Mouse (Mus musculus) heart, embryonic 15.5 days (tissue): ENCODE measurements around the gene Uimc1. TPM values are rescaled to one million over a fixed set of nuclear protein-coding genes. Genes with fewer than 3 reads are reported as not detected.

ENCODE experiments used
- ATAC-seq: fragments of 200-750 bp; cut with Nextera tagmentation; replicated peaks from 2 replicates; pipeline ENCODE4 v1.8.0; 2017; ENCODE audit warnings: low read depth, moderate TSS enrichment; ENCODE audit not compliant: insufficient number of reproducible peaks, insufficient read depth, low FRiP score
- H3K27ac ChIP-seq: fragments of 300-500 bp; sonication (generic); 2 replicates; pipeline ENCODE4 v1.5.1; 2015; ENCODE audit warnings: mild to moderate bottlenecking, inconsistent platforms
- H3K27me3 ChIP-seq: fragments of 300-500 bp; sonication (generic); 2 replicates; pipeline ENCODE4 v1.6.1; 2015; ENCODE audit warnings: inconsistent platforms
- H3K36me3 ChIP-seq: fragments of 300-500 bp; sonication (generic); 2 replicates; pipeline ENCODE4 v1.6.1; 2015; ENCODE audit warnings: mild to moderate bottlenecking, inconsistent platforms
- H3K4me1 ChIP-seq: fragments of 300-500 bp; sonication (generic); replicated peaks from 2 replicates; pipeline ENCODE4 v1.6.1; 2015; ENCODE audit warnings: inconsistent platforms
- H3K4me2 ChIP-seq: fragments of 300-500 bp; sonication (generic); 2 replicates; pipeline ENCODE4 v1.6.1; 2015; ENCODE audit warnings: inconsistent platforms, mild to moderate bottlenecking, moderate library complexity
- H3K4me3 ChIP-seq: fragments of 300-500 bp; sonication (generic); 2 replicates; pipeline ENCODE4 v1.5.1; 2015; ENCODE audit warnings: mild to moderate bottlenecking, inconsistent platforms
- H3K9ac ChIP-seq: fragments of 300-500 bp; sonication (generic); 2 replicates; pipeline ENCODE4 v1.6.1; 2015; ENCODE audit warnings: mild to moderate bottlenecking, inconsistent platforms
- H3K9me3 ChIP-seq: fragments of 300-500 bp; sonication (generic); replicated peaks from 2 replicates; pipeline ENCODE4 v1.6.1; 2016; ENCODE audit warnings: inconsistent platforms
- WGBS: fragments of 180-500 bp; shearing (Covaris S2); methylation state at CpG from one replicate; pipeline ENCODE4 v1.1.7; 2015; ENCODE audit warnings: mixed read lengths; 5-methylcytosine and 5-hydroxymethylcytosine counted together
- polyA plus RNA-seq: library from polyadenylated mRNA; unstranded; fragments of >200 nt; fragmentation: Nextera tagmentation; extraction: Ambion mirVana; gene quantifications from 2 replicates; pipeline ENCODE4 v1.2.1, GENCODE M21; 2015

The Uimc1 gene
- polyA plus RNA-seq, 1 experiment from 2014 or later: 16.4 TPM

DNA sequence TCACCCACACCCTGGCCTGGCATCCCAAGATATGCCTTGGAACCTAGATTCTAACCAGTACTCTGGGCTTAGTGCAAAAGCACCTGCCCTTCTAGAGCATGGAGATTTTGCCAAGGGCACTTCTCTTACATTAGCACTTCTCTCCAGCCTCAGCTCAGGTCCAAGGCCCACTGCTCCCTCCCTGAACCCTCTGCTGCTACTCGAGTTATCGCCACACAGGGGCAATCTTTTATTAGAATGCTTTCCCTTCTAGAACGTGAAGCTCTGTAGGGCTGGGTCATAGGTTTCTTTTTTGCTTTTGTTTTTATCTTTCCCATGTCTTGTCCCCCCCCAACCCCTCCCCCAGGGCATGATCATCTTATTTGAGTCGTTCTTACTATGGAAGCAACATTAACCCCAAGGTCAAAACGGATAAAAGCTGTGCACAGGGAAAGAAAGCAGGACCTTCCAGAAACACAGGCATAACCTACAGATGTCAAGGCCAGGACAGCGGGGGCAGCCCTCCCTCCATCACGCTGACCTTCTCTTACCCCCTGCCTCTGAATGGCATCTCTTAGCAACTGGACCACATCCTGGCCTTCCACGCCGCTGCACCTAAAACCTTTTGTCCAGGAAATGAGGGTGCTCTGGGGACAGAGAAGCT lies 86.3 kb downstream of the Uimc1 start:
- Histone ChIP-seq H3K4me2 (no peak overlapping the region), H3K4me1 (no peaks in the 10 kb centered on the region), H3K4me3 (no peak overlapping the region), H3K27ac (no peak overlapping the region), H3K27me3 (peaks cover 13% of the 10 kb centered on the region), H3K9ac (no peak overlapping the region), H3K36me3 (no peaks in the 10 kb centered on the region), H3K9me3 (no peaks in the 10 kb centered on the region)
- WGBS: 35% methylated on average over 9 of the region's 9 CpGs
- ATAC-seq: no peak

DNA sequence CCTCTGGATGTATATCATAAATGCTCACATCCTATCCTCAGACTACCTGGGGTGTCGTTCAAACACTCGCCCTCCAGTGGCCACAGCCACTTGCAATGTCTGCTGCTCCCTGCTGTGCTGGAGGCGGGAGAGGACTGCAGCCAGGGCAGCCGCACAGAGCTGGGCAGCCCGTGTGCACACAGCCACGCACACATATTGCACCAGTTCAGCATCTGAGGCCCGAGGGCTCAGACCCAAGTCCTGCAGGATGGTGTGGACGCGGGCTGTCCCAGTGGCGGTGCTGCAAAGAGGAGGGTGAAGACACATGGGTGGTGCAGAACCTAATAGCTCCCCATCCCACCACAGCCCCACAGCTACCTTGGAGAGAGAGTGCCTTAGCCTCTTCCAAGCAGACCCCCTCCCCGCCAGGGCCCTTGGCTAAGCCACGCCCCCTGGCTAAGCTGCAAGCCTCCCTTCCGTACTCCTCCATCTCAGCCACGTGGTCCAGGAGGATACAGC lies 88.1 kb downstream of the Uimc1 start:
- H3K4me2 ChIP-seq: no peak overlapping the region
- no peak overlapping the region for H3K27ac ChIP-seq
- WGBS: 8% methylated on average over 14 of the region's 14 CpGs
- no peak overlapping the region for H3K4me3 ChIP-seq
- H3K36me3 ChIP-seq: no peaks in the 10 kb centered on the region
- no peaks in the 10 kb centered on the region for H3K4me1 ChIP-seq
- H3K9ac ChIP-seq: no peak overlapping the region
- peaks cover 22% of the 10 kb centered on the region for H3K27me3 ChIP-seq
- no peak for ATAC-seq
- H3K9me3 ChIP-seq: no peaks in the 10 kb centered on the region

DNA sequence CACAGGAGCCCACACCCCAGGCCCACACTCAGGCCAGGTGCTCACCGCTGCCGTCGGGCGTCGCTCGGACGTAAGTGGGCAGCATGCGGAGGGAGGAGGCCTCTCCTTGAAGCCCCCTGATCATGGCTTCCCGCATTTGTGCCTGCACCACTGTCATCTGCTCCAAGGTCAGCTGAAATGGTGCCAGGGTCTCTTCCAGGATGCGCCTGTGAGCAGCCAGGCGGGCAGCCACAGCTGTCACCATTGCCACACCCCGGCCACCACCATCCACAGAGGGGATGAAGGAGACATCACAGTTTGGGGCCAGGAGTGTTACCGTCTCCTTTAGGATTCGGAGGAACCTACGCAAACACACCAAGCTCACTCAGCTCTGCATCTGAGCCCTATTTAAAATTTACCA lies 89.0 kb downstream of the Uimc1 start:
- Histone ChIP-seq H3K9ac (no peak overlapping the region), H3K4me2 (no peak overlapping the region), H3K4me1 (no peaks in the 10 kb centered on the region), H3K27me3 (peaks cover 22% of the 10 kb centered on the region), H3K36me3 (no peaks in the 10 kb centered on the region), H3K27ac (no peak overlapping the region), H3K9me3 (no peaks in the 10 kb centered on the region), H3K4me3 (no peak overlapping the region)
- WGBS: 85% methylated on average over 15 of the region's 15 CpGs
- ATAC-seq: no peak

DNA sequence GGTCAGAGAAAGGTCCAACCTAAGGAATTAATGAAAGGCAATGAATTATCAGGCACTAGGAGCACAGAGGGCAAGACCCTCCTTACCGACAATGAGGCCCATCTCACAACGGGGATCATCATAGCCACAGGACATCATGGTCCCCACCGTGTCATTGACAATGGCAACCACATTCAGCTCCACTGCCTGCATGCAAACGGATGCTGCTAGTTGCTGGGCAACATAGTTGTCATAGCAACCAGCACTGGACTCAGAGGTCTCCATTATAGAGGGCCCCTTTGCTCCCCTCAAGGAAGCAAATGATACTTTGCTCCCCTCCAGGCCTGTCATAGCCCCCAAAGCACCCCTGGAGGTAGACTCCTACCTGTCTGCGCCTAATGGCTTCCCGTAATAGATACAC lies 91.5 kb downstream of the Uimc1 start:
- no peaks in the 10 kb centered on the region for H3K9me3 ChIP-seq
- H3K4me1 ChIP-seq: no peaks in the 10 kb centered on the region
- 74% methylated on average over 6 of the region's 6 CpGs for WGBS
- H3K4me3 ChIP-seq: no peak overlapping the region
- no peaks in the 10 kb centered on the region for H3K36me3 ChIP-seq
- H3K9ac ChIP-seq: no peak overlapping the region
- H3K27me3 ChIP-seq: peaks cover 22% of the 10 kb centered on the region
- ATAC-seq: no peak
- no peak overlapping the region for H3K27ac ChIP-seq
- no peak overlapping the region for H3K4me2 ChIP-seq

DNA sequence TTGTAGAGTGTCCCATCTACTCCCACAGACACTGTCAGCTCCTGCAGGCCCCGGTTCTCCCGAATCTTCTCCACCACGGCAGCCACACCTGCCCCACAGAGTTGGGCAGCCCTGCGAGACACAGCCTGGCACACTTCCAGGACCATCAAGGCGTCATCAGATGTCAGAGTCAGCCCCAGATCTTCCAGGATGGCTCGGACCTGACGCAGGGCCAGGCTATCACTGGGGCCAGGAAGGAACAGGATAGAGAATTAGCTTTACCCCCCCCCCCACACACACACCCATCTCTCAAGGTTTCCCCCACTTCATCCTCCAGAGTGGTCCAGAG lies 93.7 kb downstream of the Uimc1 start:
- 68% methylated on average over 7 of the region's 7 CpGs for WGBS
- Histone ChIP-seq H3K9ac (no peak overlapping the region), H3K27me3 (peaks cover 20% of the 10 kb centered on the region), H3K9me3 (no peaks in the 10 kb centered on the region), H3K4me2 (no peak overlapping the region), H3K36me3 (no peaks in the 10 kb centered on the region), H3K4me3 (no peak overlapping the region), H3K4me1 (no peaks in the 10 kb centered on the region), H3K27ac (no peak overlapping the region)
- no peak for ATAC-seq

DNA sequence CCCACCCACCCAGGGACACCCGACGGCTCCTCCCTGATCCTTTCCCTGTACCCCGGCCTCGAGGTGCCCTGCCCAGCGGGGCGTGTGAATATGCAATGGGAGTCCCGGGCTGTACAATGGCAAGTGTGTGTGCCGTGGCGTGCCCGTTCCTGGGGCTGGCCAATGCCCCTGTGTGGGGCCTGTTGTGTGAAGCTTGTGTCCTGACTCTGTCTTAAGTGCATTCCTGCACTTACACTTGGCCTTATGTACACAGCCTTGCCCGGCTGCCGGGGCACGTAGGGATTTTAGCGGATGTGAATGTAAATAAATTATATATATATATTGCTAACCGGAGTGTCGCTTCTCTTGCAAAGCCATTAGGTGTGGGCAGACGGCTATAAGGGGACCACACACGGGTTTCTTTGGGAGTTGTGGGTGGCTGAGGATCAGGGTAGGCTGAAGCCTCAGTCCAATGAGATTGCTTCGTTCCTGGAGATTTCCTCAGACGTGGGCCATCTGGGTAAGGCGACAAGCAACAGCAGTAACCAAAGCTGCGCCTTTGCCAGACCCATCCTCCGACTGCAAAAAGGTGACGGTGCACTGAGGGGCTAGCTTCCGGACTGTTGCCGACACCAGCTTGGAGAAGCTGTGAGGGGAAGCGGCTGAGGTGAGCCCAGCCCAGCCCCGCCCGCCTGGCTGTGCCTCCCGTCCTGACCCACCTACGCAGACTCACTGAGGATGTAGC lies 94.2 kb downstream of the Uimc1 start:
- WGBS: 71% methylated on average over 31 of the region's 31 CpGs
- H3K9ac ChIP-seq: no peak overlapping the region
- no peak for ATAC-seq
- no peak overlapping the region for H3K4me3 ChIP-seq
- peaks cover 20% of the 10 kb centered on the region for H3K27me3 ChIP-seq
- no peak overlapping the region for H3K27ac ChIP-seq
- no peak overlapping the region for H3K4me2 ChIP-seq
- no peaks in the 10 kb centered on the region for H3K4me1 ChIP-seq
- H3K9me3 ChIP-seq: no peaks in the 10 kb centered on the region
- no peaks in the 10 kb centered on the region for H3K36me3 ChIP-seq

DNA sequence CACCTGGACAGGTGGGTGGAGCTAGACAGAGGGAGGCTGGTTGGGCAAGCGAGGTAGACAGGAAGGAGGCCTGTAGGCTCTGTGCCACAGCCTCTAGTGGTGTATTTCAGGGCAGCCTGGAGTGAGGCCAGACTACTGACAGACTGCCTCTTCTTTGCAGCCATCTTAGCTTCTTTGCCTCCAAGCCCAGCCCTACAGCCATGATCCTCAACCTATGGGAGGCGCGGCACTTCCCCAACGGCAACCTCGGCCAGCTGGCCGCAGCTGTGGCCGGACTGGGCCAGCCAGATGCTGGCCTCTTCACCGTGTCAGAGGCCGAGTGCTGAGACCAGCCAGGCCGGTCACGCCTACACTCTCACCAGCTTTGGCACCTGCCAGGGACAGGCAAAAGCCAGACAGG lies 95.5 kb downstream of the Uimc1 start:
- no peak overlapping the region for H3K27ac ChIP-seq
- no peak for ATAC-seq

DNA sequence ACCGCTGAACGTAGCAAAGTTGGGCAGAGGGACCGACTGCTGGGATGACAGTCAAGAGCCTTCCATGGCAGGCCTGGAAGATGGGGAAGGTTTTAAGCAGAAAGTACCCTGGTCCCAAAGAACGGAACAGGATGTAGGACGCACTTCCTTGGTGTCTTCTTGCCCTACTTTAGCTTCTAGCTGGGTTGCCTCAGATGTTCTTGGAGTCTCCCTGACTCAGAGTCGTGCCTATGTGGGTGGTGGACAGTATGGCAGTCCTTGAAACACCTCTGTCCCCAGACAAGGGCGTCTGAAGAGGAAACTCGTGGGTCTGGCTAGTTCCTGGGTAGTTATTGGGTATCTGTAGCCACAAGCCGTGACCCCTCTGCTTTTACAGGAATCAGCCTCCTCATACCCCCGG lies 98.0 kb downstream of the Uimc1 start:
- no peaks in the 10 kb centered on the region for H3K4me1 ChIP-seq
- H3K4me3 ChIP-seq: no peak overlapping the region
- no peak for ATAC-seq
- H3K27me3 ChIP-seq: peaks cover 6% of the 10 kb centered on the region
- H3K9ac ChIP-seq: no peak overlapping the region
- 73% methylated on average over 10 of the region's 10 CpGs for WGBS
- H3K9me3 ChIP-seq: no peaks in the 10 kb centered on the region
- no peaks in the 10 kb centered on the region for H3K36me3 ChIP-seq
- no peak overlapping the region for H3K4me2 ChIP-seq
- H3K27ac ChIP-seq: no peak overlapping the region

More for the DNA sequence above, 95.5 kb downstream of the Uimc1 start:
- Histone ChIP-seq H3K36me3 (no peaks in the 10 kb centered on the region), H3K9me3 (no peaks in the 10 kb centered on the region), H3K9ac (no peak overlapping the region), H3K4me3 (no peak overlapping the region), H3K4me2 (no peak overlapping the region), H3K4me1 (no peaks in the 10 kb centered on the region), H3K27me3 (peaks cover 15% of the 10 kb centered on the region)
- WGBS: 67% methylated on average over 11 of the region's 11 CpGs

DNA sequence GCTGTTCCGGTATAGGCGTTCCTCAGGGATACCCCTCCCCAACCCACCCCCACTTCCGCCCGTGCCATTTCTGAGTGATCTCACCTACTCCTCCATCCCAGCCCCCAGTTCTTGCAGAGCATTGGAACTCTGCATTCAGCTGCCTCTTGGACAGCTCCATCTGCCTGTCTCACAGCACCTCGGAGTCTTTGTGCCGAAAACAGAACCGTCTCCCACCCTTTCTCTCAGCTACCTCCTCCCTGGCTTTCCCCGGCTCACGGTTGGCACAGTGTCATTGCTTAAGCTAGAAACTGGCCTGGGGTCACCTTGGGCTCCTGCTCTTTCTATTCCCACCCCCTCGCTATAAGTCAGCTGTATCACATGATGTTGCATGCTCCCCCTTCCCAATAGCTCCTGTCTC lies 99.7 kb downstream of the Uimc1 start:
- H3K27ac ChIP-seq: no peak overlapping the region
- H3K27me3 ChIP-seq: peaks cover 6% of the 10 kb centered on the region
- no peak overlapping the region for H3K4me3 ChIP-seq
- H3K4me1 ChIP-seq: no peaks in the 10 kb centered on the region
- no peak overlapping the region for H3K9ac ChIP-seq
- H3K4me2 ChIP-seq: no peak overlapping the region
- WGBS: 65% methylated on average over 10 of the region's 10 CpGs
- ATAC-seq: no peak
- H3K9me3 ChIP-seq: no peaks in the 10 kb centered on the region
- H3K36me3 ChIP-seq: no peaks in the 10 kb centered on the region

DNA sequence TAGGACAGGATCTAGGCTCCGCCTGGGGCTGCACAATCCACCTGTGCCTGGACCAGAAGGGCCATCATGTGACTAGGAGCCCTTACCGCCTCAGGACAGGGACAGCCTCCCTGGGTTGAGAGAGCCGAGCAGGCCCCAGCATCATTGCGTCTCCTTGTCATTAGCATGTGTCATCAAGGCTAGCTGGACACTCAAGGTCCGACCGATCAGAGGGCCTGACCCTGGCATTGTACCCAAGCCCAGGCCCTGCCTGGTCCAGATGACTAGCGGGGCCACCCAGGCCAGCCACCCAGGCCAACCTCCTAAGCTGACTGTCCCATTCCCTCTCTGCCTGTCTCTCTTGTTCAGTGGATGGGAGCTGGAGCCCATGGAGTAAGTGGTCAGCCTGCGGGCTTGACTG lies 102.5 kb downstream of the Uimc1 start:
- WGBS: 82% methylated on average over 8 of the region's 8 CpGs
- H3K9ac ChIP-seq: no peak overlapping the region
- H3K4me3 ChIP-seq: no peak overlapping the region
- peaks cover 10% of the 10 kb centered on the region; the same call in 1 of the 2 replicates for H3K4me1 ChIP-seq
- no peak for ATAC-seq
- no peak overlapping the region for H3K27ac ChIP-seq
- H3K4me2 ChIP-seq: no peak overlapping the region
- no peaks in the 10 kb centered on the region for H3K9me3 ChIP-seq
- no peaks in the 10 kb centered on the region for H3K36me3 ChIP-seq
- peaks cover 13% of the 10 kb centered on the region for H3K27me3 ChIP-seq

DNA sequence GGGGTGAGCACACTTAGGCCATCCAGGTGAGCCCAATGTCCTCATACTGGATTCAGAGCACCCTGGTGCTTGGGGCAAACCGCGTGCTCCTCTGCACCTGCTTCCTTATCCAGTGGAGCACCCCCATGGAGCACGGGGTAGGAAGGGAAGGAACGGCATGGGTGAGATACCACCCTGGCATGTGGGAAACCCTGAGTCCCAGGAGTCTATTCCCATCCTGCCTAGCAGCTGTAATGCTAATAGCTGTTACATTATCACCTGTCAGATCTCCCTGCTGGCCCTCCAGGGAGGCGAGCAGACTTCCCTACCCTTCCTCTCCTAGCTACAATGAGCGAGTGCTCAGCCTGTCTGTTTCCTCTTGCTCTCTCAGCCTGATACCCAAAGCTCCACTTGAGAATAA lies 104.9 kb downstream of the Uimc1 start:
- H3K9me3 ChIP-seq: no peaks in the 10 kb centered on the region
- H3K9ac ChIP-seq: no peak overlapping the region
- 51% methylated on average over 6 of the region's 6 CpGs for WGBS
- no peak overlapping the region for H3K4me3 ChIP-seq
- H3K27me3 ChIP-seq: peaks cover 18% of the 10 kb centered on the region
- no peak for ATAC-seq
- H3K4me2 ChIP-seq: no peak overlapping the region
- H3K4me1 ChIP-seq: peaks cover 10% of the 10 kb centered on the region; the same call in 1 of the 2 replicates
- H3K27ac ChIP-seq: no peak overlapping the region
- no peaks in the 10 kb centered on the region for H3K36me3 ChIP-seq

DNA sequence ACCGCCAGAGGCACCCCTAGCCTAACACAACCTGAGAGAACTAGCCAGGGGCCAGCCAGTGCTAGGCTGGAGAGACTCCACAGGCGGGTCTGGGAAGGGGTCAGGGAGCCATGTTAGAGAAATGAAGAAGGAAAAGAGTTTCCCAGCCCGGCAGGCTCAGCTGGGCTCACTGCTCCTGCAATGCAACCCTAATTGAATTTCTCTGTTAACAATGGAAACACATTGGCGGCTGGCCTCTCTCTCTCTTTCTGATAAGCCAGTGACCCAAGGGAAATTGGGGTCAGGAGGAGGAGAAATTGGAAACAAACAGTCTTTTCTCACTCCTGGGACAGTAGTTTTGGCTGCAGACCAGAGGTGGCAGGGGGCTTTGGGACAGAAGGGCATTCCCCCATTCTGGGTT lies 105.5 kb downstream of the Uimc1 start:
- ATAC-seq: no peak
- no peak overlapping the region for H3K27ac ChIP-seq
- WGBS: 19% methylated on average over 4 of the region's 4 CpGs

More for the DNA sequence above, 105.5 kb downstream of the Uimc1 start:
- Histone ChIP-seq H3K4me1 (peaks cover 10% of the 10 kb centered on the region; the same call in 1 of the 2 replicates), H3K36me3 (no peaks in the 10 kb centered on the region), H3K9me3 (no peaks in the 10 kb centered on the region), H3K9ac (no peak overlapping the region), H3K4me3 (no peak overlapping the region), H3K4me2 (no peak overlapping the region), H3K27me3 (peaks cover 18% of the 10 kb centered on the region)
